Mouse (Mus musculus): Measurements from ENCODE around the gene Cln6. TPM values are rescaled to one million over a fixed set of nuclear protein-coding genes. Genes with fewer than 3 reads are reported as not detected.
"Not testable (repeated sequence)": the region's sequence is repeated elsewhere in the genome, so short reads cannot be mapped to it uniquely, and the experiment has no call there.

The Cln6 gene
- 10 to 100 TPM; 19.7 to 23.4 TPM for total RNA-seq (2021)

GRCm38 (mm10) chr9:62838506-62839171, at the start of gene Cln6:
Gene Cln6, plus strand, starts transcription at chr9:62838785.
- intact Hi-C loops (cut with DNase I), result no loop called here
- peak; percentile 75 to 79 for DNase-seq

DNA sequence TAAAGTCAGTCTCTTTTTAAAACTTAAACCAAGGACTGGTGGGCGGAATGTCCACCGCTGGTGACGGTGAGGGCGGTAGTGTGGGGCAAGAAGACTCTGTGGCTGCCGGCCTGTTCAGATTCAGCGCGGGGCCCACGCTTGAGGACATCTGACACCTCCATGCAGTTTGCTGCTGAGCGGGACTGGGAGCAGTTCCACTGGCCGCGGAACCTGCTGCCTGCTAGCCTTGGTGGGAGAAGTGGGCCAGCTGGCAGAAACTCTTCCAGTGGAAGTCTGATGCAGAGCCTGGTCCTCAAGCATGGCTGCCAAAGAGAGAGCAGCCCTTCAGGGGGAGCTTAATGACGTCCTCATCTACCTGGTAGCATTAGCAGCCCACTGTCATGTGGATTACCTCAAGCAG, 48.7 kb upstream of the Cln6 start:
- no peak for DNase-seq
- intact Hi-C loops (cut with DNase I), result no loop called here

- intact Hi-C loops (cut with DNase I); DNase-seq: not testable (repeated sequence)
Measured at GRCm38 (mm10) chr9:62799218-62799617, 39.4 kb upstream of the Cln6 start.

DNA sequence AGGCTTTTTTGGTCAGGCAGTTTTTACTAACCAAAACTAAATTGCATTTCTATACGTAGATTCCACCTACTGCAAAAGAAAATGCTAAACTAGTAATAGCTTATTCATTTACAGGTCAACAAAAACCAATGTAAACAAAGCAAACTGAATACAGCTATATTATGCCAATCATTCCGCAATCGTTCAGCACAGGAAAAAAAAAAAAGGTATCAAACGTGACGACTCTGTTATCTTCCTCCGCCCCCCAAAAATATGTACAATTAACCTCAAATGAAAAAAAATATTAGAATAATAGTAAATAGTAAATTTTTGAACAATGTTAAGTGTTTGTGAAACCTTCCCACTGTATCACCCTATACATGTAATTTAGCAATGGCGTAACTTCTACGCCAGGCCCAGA, 28.5 kb upstream of the Cln6 start:
- no peak for DNase-seq
- intact Hi-C loops (cut with DNase I), result no loop called here

GRCm38 (mm10) chr9:62810543-62811515, 27.8 kb upstream of the Cln6 start:
- peak in 1 of 2 experiments; percentile 18 for DNase-seq
- intact Hi-C loops (cut with DNase I), result no loop called here

DNA sequence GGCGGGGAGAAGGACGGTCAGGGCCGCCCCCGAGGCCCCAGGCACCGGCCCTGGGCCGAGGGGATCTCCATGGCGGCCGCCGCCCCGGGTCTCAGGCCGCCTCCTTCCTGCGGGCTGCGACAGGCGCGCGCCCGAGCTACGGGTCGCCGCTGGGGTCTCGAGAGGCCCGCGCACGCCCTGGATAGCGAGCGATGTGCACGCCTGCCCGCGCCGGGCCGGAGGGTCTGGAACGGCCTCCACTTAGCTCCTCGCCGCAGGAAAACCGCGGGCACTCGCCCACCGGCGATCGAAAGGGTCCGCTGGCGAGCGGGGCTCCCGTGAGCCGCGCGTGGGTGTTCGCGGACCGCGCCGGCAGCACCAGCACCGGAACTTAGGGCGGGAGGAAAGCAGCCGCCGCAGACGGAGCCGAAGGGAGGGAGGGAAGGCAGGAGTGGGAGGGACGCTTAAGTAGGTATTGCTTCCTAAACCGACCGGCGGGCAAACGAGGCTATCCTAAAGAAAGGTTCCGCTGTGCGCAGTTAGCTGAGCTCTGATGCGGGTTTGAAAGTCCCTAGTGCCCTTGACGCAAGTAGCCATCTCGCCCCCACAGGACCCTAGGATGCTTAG, 27.0 kb upstream of the Cln6 start, which contains the start of gene Fem1b:
Gene Fem1b (minus strand): TSS at position 419 of the 606 bp plus-strand sequence.
- peak; percentile 93 to 95 for DNase-seq
- intact Hi-C loops (cut with DNase I), result no loop called here

- intact Hi-C loops (cut with DNase I), result no loop called here
- DNase-seq, result no peak
Measured at GRCm38 (mm10) chr9:62812216-62813049, 26.2 kb upstream of the Cln6 start.

DNA sequence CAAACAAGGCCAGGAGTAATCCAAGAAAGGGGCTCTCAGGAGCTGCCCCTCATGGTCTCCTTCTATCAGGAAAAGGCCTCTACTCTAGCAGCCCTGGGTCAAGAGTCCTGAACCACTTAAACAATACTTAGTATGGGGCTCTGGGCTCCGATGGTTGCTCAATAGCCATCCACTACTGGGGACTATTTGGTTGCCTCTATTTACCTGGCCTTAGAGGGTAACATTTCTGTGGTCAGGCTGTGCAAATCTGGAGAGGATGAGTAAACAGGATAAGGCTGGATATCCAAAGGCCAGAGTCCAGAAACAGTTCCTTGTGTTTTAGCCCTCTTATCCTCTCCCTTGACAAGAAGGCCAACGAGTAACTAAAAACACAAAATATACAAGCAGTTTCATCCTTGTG, 23.8 kb upstream of the Cln6 start:
- intact Hi-C loops (cut with DNase I), result no loop called here
- DNase-seq, result no peak

DNA sequence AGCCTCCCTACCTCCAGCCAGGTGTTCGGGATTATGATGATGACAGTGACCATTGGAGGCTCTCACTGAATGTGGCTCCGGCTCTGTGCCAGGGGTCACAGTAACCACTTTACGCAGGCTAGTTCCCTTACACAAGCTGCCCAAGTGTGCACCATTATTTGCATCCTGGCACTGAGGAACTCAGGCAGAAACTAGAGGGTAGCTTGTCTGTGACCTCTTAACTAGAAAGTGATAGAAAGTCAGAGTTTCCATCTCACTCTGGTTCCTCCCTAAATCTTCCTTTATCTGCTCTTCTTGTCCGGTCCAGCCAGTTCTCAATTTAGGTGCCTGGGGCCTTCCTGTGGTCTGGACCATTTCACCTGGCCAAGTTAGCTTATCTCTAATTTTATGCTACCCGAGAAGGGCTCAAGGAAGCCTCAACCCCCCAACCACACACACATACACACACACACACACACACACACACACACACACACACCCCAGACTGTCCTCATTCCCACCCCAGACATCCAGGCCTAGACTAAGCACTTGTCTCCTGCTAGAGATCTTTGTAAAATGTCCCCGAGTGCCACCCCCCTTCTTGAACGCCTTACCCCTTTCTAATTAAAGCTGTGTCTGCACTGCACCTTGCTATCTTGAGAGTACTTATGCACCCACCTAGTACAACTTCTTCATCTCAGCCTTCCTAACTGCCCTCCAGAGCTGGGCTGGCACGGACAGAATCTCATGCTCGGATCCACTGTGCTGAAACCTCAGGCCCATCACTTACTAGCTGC, 22.1 kb upstream of the Cln6 start:
- no peak for DNase-seq
- intact Hi-C loops (cut with DNase I), result no loop called here

GRCm38 (mm10) chr9:62817099-62817571, 21.4 kb upstream of the Cln6 start:
- intact Hi-C loops (cut with DNase I), result no loop called here
- peak; percentile 82 to 84 for DNase-seq

DNA sequence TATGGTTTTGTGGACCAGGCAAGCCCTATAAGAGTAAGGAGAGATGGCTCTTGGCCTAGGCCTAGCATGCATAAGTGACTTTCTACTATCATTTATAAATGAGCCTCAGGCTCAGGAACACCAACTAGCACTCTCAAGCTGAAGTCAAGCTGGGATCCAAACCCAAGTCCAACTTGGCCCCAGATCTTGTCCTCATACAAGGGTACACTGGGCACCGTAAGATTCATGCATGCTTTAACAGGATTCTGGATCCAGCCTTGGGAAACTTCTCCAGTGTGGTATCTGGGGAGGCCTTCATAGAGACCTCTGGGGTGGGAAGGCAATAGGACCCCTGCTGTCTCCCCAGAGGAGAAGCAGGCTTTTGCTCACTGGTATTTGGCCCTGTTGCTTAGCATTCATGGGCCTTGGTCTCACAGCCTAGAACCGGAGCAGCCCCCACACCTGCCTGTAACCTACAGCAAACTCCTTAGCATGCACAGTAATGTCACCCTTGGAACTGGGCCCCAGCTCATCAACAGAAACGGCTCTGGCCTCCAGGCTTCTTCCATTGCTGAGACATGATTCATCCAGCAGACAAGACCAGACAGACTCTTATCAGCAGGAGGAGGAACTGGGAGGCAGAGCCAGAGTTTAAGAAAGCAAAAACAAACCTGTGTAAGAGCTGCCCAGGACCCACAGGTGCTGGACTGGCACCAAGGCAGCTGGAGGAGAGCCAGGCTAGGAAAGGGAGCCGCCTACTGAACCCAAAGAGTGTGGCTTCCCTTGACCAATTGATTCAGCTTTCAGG, 20.6 kb upstream of the Cln6 start:
- peak in 1 of 2 experiments; percentile 15 for DNase-seq
- intact Hi-C loops (cut with DNase I), result no loop called here

GRCm38 (mm10) chr9:62819494-62819893, 19.1 kb upstream of the Cln6 start:
- intact Hi-C loops (cut with DNase I), result no loop called here
- no peak for DNase-seq

DNA sequence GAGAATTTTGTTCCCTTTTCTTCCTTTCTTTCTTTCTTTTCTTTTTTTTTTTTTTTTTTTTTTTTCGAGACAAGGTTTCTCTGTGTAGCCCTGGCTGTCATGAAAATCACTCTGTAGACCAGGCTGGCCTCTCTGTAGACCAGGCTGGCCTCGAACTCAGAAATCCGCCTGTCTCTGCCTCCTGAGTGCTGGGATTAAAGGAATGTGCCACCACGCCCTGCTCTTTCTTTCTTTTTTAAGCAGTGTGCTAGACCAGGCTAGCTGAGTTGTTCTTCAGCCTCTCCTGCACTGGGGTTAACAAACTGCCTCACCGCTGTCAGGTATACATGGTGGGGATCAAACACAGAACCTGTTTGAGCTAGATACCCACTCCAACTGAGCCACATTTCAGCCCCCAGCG, 18.7 kb upstream of the Cln6 start:
- DNase-seq, result not testable (repeated sequence)

DNA sequence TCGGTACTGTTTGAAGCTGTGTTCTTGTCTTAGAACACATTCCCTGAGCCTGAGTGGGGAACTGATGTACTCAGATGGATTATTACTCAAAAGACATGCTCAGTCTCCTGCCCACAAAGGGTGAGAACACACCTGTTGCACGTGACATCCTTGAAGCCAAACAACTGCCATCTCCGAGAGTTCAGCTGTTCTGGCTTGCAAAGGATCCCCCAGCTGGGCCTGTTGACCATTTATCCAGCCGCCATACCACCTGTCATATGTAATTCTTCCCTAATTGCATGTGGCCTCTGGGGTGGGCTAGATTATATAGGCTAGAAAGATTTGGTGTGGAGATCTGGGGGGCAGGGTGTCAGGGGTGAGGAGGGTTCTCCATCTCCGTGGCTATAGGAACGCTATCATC, 17.8 kb upstream of the Cln6 start:
- intact Hi-C loops (cut with DNase I), result no loop called here
- no peak for DNase-seq

More for the DNA sequence above, 18.7 kb upstream of the Cln6 start:
- intact Hi-C loops (cut with DNase I), result not testable (repeated sequence)

DNA sequence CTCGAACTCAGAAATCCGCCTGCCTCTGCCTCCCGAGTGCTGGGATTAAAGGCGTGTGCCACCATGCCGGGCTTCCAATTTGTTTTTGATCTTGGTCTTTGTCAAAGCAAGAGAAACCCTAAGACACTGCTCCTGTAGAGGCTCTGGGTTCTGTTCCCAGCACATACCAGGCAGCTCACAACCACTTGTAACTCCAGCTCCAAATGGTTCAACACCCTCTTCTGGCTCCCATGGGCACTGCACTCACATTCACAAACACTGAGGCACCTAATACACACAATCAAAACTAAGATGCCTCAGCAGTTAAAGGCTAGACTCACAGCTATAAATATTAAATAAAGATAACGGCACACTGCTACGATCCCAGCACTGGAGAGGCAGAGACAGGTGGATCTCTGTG, 16.8 kb upstream of the Cln6 start:
- intact Hi-C loops (cut with DNase I), result no loop called here
- DNase-seq, result no peak

GRCm38 (mm10) chr9:62825791-62826393, 12.7 kb upstream of the Cln6 start:
- DNase-seq, result no peak
- intact Hi-C loops (cut with DNase I), result no loop called here

DNA sequence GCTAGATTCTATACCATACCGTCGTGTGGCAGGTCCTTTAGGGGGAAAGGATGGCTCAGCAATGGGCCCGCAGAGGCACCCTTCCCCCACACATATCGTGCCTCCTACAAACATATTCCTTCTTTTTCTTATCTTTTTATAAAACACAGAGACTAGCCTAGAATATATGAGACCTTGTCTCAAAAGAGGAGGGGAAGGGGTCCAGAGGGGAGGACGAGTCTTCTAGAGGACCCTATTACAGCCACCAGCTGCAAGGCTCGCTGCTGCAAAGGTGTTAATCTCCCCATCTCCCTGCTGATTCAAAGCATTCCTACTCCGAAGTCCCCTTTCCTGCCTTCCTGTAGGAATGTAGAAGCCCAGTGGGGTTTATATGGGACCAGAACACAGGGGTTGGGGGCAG, 12.1 kb upstream of the Cln6 start:
- DNase-seq, result no peak
- intact Hi-C loops (cut with DNase I), result no loop called here

GRCm38 (mm10) chr9:62827939-62828652, 10.5 kb upstream of the Cln6 start:
- DNase-seq, result peak; percentile 42 to 45
- intact Hi-C loops (cut with DNase I), result loop anchor here (1.0 kb wide), 1 partner anchor 84 kb away; no protein-coding TSS in a partner anchor
